Mouse (Mus musculus) liver, adult (tissue): Measurements from ENCODE around the gene Bbx.

Source experiments
- GATA4 ChIP-seq: IDR thresholded peaks from 2 replicates; pipeline ENCODE4 v1.6.1; 2014; ENCODE audit warnings: mild to moderate bottlenecking, low read length; ENCODE audit not compliant: insufficient replicate concordance

The Bbx gene

DNA sequence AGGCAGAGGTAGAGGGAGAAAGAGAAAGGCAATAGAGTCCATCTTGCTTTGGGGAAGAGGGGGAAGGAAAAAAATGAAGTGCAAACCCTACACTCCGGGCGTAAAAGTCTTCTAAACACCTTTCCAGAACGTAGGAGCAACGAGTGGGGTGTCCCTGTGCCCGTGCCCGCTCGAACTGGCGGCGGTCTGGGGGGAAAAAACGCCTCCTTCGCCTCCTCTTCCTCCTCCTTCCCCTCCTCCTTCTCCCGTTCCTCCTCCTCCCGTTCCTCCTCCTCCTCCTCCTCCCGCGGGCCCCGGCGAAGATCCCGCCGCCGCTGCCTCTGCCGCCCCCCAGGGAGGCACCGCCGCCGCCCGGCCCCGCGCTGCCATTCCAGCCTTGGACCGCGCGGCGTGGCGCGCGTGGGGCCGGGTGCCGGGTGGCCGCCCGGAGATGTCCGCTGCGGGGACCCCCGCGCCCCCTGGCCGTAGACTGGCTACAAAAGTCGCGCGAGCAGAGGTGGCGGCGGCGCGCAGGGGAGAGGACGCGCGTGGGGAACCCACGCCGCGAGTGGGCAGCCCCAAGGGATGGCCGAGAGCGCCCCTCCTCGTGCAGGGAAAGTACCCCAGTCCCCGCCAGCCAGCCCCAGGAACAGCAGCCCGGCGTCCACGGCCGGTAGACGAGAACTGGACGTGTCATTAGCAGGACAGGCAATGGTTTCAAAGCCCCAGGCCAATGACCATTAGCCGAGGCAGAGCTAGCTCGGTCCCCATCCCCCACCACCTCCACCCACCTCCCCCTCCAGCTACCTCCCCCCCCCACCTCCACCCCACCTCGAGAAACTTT is 2.3 kb downstream of the Bbx start:
- no peak for TF ChIP-seq GATA4

- no peak for TF ChIP-seq GATA4
Observed at GRCm38 (mm10) chr16:50428871-50429691, 3.1 kb downstream of the Bbx start.

DNA sequence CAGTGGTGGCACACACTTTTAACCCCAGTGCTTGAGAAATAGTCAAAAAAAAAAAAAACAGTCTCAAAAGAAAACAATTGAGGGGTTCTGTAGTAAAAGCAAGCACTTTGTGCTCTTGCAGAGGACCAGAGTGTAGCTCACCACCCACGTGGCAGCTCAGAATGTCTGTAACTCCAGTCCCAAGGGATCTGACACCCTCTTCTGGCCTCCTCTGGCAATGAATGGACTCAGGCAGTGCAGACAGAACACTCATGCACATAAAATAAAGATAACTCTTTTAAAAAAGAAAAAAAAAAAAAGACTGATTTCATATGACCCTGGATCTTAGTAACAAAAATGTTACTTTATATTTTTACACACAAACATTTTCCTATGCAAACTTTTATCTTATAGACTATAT is 12.1 kb downstream of the Bbx start:
- TF ChIP-seq GATA4, result no peak

GRCm38 (mm10) chr16:50415406-50415805 is 16.8 kb downstream of the Bbx start:
- TF ChIP-seq GATA4, result no peak

DNA sequence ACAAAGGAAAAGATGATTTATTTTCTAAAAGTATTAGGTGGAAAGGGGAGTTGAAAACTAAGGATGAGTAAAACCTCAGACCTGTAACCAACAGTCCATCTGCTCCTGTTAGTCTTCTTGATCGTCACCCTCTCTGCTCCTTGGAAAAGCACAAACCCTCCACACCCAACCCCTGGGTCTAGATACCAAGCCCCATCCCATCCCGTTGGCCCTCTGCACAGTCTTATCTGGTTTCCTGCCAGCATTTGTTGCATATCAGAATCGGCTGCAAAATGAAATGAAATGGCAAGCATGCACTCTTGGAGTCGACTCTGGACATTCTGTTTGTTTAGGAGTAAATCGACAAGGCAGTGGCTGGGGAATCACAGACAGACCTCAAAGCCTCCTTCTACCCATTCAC is 29.3 kb downstream of the Bbx start:
- no peak for TF ChIP-seq GATA4

DNA sequence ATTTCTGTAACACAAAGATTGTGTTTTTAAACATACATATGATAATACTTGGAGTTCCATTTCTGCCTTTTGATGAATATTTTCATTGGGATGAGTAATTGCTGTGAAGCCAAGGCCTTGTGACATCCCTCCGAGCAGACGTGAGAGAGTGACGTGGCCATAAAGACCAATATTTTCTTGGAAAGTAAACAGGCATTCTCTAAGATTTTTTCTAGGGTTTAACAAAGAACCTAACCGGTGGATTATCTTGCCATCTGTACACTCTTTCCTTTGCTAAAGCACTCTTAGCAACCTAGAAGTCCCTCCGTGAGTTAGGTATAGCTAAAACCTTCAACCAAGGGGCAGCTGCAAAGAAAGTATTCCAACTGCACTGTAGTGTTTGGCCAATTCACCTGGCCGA is 32.4 kb downstream of the Bbx start:
- TF ChIP-seq GATA4, result no peak

- no peak for TF ChIP-seq GATA4
Observed at GRCm38 (mm10) chr16:50398564-50398963, 33.6 kb downstream of the Bbx start.

GRCm38 (mm10) chr16:50395928-50396612 is 36.1 kb downstream of the Bbx start:
- TF ChIP-seq GATA4, result no peak

GRCm38 (mm10) chr16:50388499-50388898 is 43.7 kb downstream of the Bbx start:
- TF ChIP-seq GATA4, result no peak

- TF ChIP-seq GATA4, result no peak
Observed at GRCm38 (mm10) chr16:50383541-50383940, 48.6 kb downstream of the Bbx start.

DNA sequence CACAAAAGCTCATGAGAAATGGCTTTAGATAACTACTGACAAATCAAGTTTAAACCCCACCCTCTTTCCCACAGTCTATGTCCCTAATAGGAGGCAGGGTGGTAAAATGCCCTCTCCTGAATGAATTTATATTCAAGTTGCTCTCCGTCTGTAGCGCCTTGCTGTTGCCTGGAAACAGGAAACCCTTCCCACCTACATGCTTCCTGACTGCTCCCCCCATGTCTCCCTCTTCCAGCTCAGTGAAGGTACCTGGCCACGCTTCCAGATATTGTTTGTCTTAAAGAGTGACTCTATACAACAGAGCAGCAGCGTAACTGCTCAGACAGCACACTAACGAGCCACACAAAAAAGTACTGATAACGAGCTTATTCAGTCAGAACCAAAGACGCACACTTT is 50.8 kb downstream of the Bbx start:
- no peak for TF ChIP-seq GATA4

- no peak for TF ChIP-seq GATA4
Observed at GRCm38 (mm10) chr16:50380682-50381350, 51.4 kb downstream of the Bbx start.

- TF ChIP-seq GATA4, result no peak
Observed at GRCm38 (mm10) chr16:50380232-50380631, 52.0 kb downstream of the Bbx start.

GRCm38 (mm10) chr16:50374611-50375010 is 57.6 kb downstream of the Bbx start:
- TF ChIP-seq GATA4, result no peak

GRCm38 (mm10) chr16:50373685-50374084 is 58.5 kb downstream of the Bbx start:
- no peak for TF ChIP-seq GATA4
